Mouse (Mus musculus) liver, adult 2 months (tissue): Measurements from ENCODE around the gene Csrp2.

ENCODE experiments used
- CTCF ChIP-seq: fragments of 200-500 bp; IDR thresholded peaks from 2 replicates; pipeline ENCODE4 v1.5.1; 2011; ENCODE audit warnings: low read depth, low read length, control low read depth
- POLR2A ChIP-seq: fragments of 200-500 bp; IDR thresholded peaks from 2 replicates; pipeline ENCODE4 v1.6.1; 2011; ENCODE audit warnings: low read length, control low read depth; ENCODE audit not compliant: insufficient read depth; ENCODE audit errors: extremely low read depth

GRCm38 (mm10) chr10:110916666-110917344, 2.8 kb upstream of the Csrp2 start:
- TF ChIP-seq CTCF = no peak
- no peak for TF ChIP-seq POLR2A
